Mouse (Mus musculus) cerebellum, adult 2 months (tissue): ENCODE measurements at regions not wholly inside any gene's neighbourhood (a gene's known extent, or its start where the extent isn't known, plus 50 kb on each side); places are given as distances from the start of the nearest gene placed in this dataset.

Experiments used
- CTCF ChIP-seq: fragments of 200-500 bp; IDR thresholded peaks from 2 replicates; pipeline ENCODE4 v1.5.1; 2011; ENCODE audit warnings: low read depth, mild to moderate bottlenecking, control low read depth, low read length, moderate library complexity, borderline replicate concordance; ENCODE audit not compliant: insufficient read depth
- POLR2A ChIP-seq: fragments of 200-500 bp; IDR thresholded peaks from 2 replicates; pipeline ENCODE4 v1.6.1; 2011; ENCODE audit warnings: low read length, control low read depth, borderline replicate concordance; ENCODE audit not compliant: insufficient read depth

GRCm38 (mm10) chr14:71518541-71518940, 918.9 kb upstream of the Fam160b2 start:
- TF ChIP-seq POLR2A (no peak), CTCF (no peak)
